Mouse (Mus musculus) bone marrow, adult 2 months (tissue): ENCODE measurements around the gene Iqcj. TPM values are rescaled to one million over a fixed set of nuclear protein-coding genes. Genes with fewer than 3 reads are reported as not detected.

Experiments
- H3K27ac ChIP-seq: fragments of 200-500 bp; 2 replicates; pipeline ENCODE4 v1.5.1; 2012; ENCODE audit warnings: low read depth, mild to moderate bottlenecking, control low read depth, inconsistent platforms, low read length; ENCODE audit not compliant: control insufficient read depth, poor library complexity, insufficient read depth
- H3K4me1 ChIP-seq: fragments of 200-500 bp; 2 replicates; pipeline ENCODE4 v1.6.1; 2011; ENCODE audit warnings: low read length; ENCODE audit not compliant: control insufficient read depth, insufficient read depth
- H3K4me3 ChIP-seq: fragments of 200-500 bp; replicated peaks from 2 replicates; pipeline ENCODE3; 2011; ENCODE audit warnings: mild to moderate bottlenecking, low read depth, low read length, control low read depth; ENCODE audit not compliant: control insufficient read depth
- CTCF ChIP-seq: fragments of 200-500 bp; IDR thresholded peaks from 2 replicates; pipeline ENCODE4 v1.5.1; 2011; ENCODE audit warnings: low read length, control low read depth; ENCODE audit not compliant: control insufficient read depth, insufficient read depth
- POLR2A ChIP-seq: fragments of 200-500 bp; IDR thresholded peaks from 2 replicates; pipeline ENCODE4 v1.6.1; 2011; ENCODE audit warnings: low read depth, mild to moderate bottlenecking, control low read depth, low read length, borderline replicate concordance; ENCODE audit not compliant: control insufficient read depth
- WGBS: fragments of 180-500 bp; shearing (Covaris S2); methylation state at CpG from one replicate; pipeline ENCODE4 v1.1.7; 2018; 5-methylcytosine and 5-hydroxymethylcytosine counted together
- polyA plus RNA-seq: library from polyadenylated mRNA; stranded (reverse); fragments of >200 nt; gene quantifications from 2 replicates; pipeline ENCODE4 v1.2.4, GENCODE M21; 2011; ENCODE audit warnings: low replicate concordance; ENCODE audit not compliant: missing spikeins, insufficient read depth, insufficient read length

The Iqcj gene
- not detected in 2 replicates for polyA plus RNA-seq

DNA sequence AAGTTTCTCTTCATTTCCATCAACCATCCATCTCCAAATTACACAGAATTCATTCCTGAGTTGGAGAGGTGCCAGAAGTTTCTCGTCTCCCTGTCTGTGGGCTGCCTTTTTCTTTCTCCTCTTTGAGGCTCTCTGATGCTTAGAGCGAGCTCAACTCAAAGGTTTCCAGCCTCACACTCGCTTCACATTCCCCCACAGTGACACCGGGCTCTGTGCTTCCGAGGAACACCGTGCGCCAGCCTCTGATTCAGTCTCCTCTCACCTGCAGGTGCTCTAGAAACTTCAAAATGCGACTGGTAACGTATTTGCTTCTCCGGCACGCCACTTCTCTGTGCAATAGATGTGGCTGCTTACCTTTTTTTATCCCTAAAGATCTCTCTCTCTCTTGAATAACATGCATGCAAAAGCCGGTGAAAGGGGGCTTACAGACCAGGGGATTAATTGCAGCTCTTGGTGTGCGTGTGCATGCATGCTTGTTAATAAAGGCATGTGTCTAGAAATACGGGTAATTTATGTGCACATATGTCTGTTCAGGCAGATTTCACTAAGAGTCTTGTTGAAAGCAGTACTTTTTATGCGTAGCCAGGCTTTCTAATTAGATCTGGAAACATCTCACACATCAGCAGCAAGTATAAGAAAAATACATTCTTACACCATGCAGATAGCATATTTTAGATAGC is at the start of gene Iqcj, which contains the start of gene Iqschfp:
Gene Iqcj, plus strand, starts transcription at position 195 of the 680 bp plus-strand sequence.
Gene Iqschfp, plus strand, starts transcription at position 207 of the 680 bp plus-strand sequence.
- no peaks in the 10 kb centered on the region for H3K4me1 ChIP-seq
- TF ChIP-seq POLR2A (no peak), CTCF (no peak)
- H3K4me3 ChIP-seq: no peak within 1 kb of the TSS
- 73% methylated on average over 15 of the region's 15 CpGs for WGBS
- H3K27ac ChIP-seq: no peak within 1 kb of the TSS

DNA sequence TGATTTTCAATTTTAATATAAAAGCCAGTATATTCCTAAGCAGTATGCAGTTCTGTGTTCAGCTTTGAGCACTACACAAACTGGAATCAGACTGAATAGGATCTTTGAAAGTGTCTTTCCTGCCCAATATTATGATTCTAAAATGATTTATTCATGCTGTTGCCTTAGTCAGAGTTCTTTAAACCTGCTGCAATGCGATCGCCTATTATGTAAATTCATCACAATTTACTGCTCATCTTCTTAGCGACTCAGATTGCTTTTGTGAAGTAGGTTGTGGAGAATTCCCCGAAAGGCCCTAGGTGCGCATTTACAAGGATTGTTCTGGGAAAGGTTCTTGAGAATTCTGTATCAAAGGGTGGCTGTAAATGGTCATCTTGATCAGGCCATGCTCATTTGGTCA is 39.6 kb upstream of the Iqcj start:
- TF ChIP-seq CTCF (no peak), POLR2A (no peak)
- 78% methylated on average over 5 of the region's 5 CpGs for WGBS
- Histone ChIP-seq H3K4me1 (no peaks in the 10 kb centered on the region), H3K27ac (no peak overlapping the region), H3K4me3 (no peak overlapping the region)

DNA sequence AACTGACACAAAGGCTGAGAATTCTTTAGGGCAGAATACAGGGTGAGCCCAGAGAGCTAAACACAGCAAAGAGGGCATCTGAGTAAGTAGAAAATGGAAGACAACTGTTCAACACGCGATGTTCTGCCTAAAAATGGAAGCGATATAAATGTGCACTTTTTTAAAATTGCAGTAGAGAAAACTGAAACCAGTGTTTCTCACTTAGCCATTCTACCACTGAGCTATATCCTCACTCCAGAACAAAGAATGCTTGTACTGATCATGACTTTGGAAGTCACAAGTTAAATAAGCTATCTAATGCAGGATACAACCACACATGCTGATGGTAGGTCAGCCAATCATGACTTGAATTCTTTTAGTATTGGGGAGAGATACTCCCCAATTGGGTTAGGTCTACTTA is 30.5 kb upstream of the Iqcj start:
- Histone ChIP-seq H3K4me3 (no peak overlapping the region), H3K4me1 (no peaks in the 10 kb centered on the region), H3K27ac (no peak overlapping the region)
- TF ChIP-seq POLR2A (no peak), CTCF (no peak)
- 93% methylated on average over 3 of the region's 3 CpGs for WGBS

DNA sequence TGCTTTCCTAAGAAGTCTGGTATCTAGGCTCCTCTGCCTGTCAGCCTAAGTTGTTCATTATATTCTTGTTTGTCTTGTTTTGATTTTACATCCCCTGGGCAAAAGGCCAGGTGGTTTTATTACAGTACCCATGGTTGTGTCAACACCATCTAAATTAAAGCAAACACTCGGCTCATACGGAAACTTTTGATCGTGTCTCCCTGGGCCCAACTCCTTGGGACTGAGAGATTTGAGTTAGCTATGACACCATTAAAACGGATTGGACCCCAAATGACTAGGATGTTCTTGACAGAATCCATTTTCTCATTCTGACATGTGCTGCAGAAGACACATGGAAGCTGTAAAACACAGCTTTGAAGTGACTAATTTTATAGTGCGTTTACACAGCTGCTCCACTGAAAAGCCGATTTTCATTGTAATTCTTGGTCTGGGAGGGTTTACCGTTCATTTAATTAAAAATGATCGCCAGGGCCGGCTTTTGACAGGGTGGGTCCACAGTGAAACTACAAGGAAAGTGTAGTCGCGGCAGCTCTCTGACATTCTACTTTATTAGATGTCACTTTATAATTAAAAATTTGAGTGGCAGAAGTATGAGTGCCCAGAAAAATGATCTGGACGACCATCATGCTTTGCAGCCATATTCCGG is 24.5 kb upstream of the Iqcj start:
- WGBS: 80% methylated on average over 13 of the region's 13 CpGs
- no peaks in the 10 kb centered on the region for H3K4me1 ChIP-seq
- no peak overlapping the region for H3K27ac ChIP-seq
- no peak overlapping the region for H3K4me3 ChIP-seq
- no peak for TF ChIP-seq CTCF
- TF ChIP-seq POLR2A: no peak

DNA sequence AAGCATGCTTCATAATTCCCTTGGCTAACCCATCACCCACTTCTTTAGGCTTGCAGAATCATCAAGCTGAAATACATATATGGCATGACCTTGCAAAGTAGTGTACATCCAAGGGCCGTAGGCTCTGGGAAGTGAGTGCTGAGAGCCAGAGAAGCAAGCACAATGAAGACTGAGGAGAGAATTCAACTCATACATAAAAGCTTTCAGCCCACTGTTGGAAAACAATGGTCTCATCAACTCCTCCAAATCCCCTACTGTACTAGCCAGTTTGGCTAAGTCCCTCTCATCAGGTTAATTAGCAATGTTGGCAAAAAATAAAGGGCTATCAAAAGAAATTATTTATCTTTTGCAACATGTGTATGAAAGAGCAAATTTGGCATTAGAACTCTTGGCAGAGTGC is 22.6 kb upstream of the Iqcj start:
- Histone ChIP-seq H3K4me1 (no peaks in the 10 kb centered on the region), H3K27ac (no peak overlapping the region), H3K4me3 (no peak overlapping the region)
- no peak for TF ChIP-seq CTCF
- TF ChIP-seq POLR2A: no peak
- WGBS: 78% methylated on average over 1 of the region's 1 CpGs

DNA sequence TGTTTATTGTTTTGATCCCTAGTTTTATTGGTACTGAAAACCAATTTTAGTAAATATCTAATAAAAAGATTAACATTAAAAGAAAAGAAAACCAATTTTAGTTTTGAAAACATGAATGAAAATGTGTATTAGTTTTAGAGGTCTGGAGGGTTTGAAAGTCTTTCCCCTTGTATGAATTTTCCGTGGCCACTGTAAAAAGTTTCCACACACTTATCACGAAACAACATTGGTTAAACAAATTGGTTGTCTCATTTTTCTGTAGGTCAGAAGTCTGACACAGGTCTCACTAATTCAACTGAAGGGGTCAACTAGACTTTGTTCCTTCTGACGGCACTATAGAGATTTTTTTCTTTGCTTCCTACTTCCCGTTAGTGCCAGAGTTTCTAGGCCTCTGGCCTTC is 14.8 kb upstream of the Iqcj start:
- H3K4me1 ChIP-seq: no peaks in the 10 kb centered on the region
- no peak overlapping the region for H3K4me3 ChIP-seq
- 71% methylated on average over 4 of the region's 4 CpGs for WGBS
- no peak for TF ChIP-seq POLR2A
- TF ChIP-seq CTCF: no peak
- H3K27ac ChIP-seq: no peak overlapping the region

DNA sequence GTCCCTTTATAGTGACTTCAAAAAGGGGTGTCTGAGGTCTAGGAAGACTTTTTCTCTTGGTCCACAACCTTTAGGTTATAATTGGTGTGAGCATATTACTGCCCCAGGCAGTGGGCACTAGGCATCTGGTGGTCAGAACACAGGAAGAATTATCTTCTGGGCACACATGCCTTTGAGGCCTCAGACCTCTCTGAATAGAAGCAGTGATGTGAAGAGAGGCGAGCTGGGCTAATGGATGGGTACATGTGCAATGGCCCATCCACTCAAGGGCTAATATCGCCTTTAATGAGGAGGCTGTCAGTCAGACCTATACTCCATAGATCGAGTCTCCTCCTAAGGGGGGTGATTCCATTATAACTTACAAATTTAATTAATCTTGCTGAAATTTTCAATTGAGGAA is 7.7 kb upstream of the Iqcj start:
- WGBS: 69% methylated on average over 3 of the region's 3 CpGs
- no peak for TF ChIP-seq CTCF
- TF ChIP-seq POLR2A: no peak
- Histone ChIP-seq H3K4me1 (no peaks in the 10 kb centered on the region), H3K4me3 (no peak overlapping the region), H3K27ac (no peak overlapping the region)

DNA sequence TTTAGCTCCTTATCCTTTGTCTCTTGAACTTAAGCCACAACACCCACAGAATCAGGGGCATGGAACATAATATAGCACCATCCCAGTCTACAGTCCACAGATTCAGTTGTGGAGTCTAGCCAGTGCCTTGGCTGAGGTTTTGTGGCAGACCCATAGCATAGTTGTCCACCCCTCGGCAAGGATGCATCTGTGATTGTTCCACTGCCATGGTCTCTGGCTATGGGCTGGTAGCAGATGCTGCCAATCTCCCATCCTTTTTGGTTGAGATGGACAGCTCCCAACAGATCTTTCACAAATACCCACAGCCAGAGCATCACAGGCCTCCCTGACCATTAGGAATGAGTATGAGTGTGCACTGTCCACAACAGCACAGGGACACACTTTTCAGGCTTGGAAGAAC is 5.8 kb upstream of the Iqcj start:
- WGBS: 58% methylated on average over 1 of the region's 1 CpGs
- Histone ChIP-seq H3K4me1 (no peaks in the 10 kb centered on the region), H3K27ac (no peak overlapping the region), H3K4me3 (no peak overlapping the region)
- no peak for TF ChIP-seq POLR2A
- no peak for TF ChIP-seq CTCF

DNA sequence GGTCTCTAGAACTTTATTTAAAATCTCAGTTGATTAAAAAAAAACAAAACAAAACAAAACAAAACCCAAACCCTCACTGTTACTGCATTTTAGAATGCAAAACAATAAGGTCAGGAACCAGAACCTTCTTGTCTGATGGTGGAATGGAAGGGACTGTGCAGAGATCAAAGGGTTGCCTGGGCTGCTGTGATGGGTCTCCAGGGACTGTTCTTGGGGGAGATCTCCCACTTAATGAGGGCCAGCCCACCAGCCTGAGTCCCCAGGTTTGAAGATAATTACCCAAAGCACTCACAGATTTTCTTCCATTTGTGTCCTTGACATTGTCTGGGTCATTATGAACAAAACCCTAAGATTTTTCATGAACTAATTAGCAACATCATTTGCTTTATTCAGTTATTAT is 4.8 kb upstream of the Iqcj start:
- Histone ChIP-seq H3K4me1 (no peaks in the 10 kb centered on the region), H3K27ac (no peak overlapping the region), H3K4me3 (no peak overlapping the region)
- no peak for TF ChIP-seq POLR2A
- TF ChIP-seq CTCF: no peak
